Mouse (Mus musculus): ENCODE data around the gene Tlr8. TPM values are rescaled to one million over a fixed set of nuclear protein-coding genes. Genes with fewer than 3 reads are reported as not detected.

The Tlr8 gene
- polyA plus RNA-seq, 1 experiment = not detected

DNA sequence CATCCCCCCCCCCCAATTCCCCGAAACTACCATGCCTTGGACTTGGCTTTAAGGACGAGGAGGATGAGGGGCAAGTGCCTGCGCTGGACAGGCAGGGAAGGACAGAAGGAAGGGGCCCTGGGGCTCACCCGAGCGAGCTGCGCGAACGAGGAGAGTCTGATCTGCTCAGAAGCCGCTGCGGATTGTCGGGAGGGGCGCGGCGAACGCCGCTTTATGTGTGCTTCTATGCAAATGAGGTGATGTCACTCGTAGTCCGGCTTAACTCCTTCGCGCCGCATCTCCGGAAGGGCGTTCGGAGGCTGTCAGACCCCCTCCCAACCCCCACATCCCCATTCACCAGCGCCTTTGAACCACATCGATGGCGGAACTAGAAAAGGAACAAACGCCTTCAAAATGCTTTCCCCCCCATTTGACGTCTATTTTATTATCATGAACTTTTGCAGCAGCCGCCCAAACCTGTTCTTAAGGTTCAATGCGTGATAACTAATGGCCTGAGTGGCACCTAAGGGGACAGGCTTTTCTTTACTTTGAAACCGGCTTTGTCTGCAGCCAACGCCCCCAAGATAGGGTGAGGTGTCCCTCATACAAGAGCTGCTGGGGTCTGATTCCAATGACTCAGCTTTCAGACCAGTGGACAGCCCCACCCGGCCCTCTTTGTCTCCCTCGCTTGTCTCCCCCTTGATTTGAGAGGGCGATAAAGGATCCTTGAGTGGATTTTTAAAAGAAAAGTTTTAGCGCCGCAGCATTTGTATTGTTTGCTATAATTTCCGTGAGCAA is 55.0 kb downstream of the Tlr8 start, which contains the start of gene Tmsb4x:
TSS of gene Tmsb4x (minus strand) at position 338 of the 777 bp plus-strand sequence.
- no peak for TF ChIP-seq CTCF (IDR thresholded peaks at IDR 0.05; ENCODE audit: insufficient read depth, low read depth, low read length)
- TF ChIP-seq POLR2A (IDR thresholded peaks at IDR 0.05; ENCODE audit: insufficient read depth, low read depth, low read length) = peak; percentile 95
- 23% methylated on average over 39 of the region's 39 CpGs for WGBS
- H3K27ac ChIP-seq (ENCODE audit: insufficient read depth, low read depth, low read length) = peak within 1 kb of the TSS; percentile 97
- peaks cover 5% of the 10 kb centered on the region; the same call in 1 of the 2 replicates for H3K4me1 ChIP-seq (ENCODE audit: control insufficient read depth, insufficient read depth, low read length)
- H3K4me3 ChIP-seq (ENCODE audit: insufficient read depth, low read depth, low read length) = peak within 1 kb of the TSS; percentile 87

DNA sequence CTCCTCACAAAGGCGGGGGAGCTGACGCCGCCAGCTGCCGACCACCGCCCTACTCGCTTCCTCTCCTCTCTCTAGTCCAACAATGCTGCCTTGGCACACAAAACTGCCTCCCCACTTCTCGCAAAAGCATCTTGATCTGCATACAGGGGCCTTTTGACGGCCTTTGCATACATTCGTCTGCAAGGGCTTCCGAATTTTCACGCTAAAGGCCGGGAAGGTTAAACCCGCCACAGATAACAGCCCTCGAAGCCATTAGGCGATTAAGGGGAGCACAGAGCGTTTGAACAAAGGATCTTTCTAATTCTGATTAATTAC is 55.7 kb downstream of the Tlr8 start:
- H3K27ac ChIP-seq (ENCODE audit: insufficient read depth, low read depth, low read length) = peak overlapping the region; percentile 97
- TF ChIP-seq CTCF (IDR thresholded peaks at IDR 0.05; ENCODE audit: insufficient read depth, low read depth, low read length) (no peak), POLR2A (IDR thresholded peaks at IDR 0.05; ENCODE audit: insufficient read depth, low read depth, low read length) (no peak)
- peaks cover 5% of the 10 kb centered on the region; the same call in 1 of the 2 replicates for H3K4me1 ChIP-seq (ENCODE audit: control insufficient read depth, insufficient read depth, low read length)
- H3K4me3 ChIP-seq (ENCODE audit: insufficient read depth, low read depth, low read length) = peak overlapping the region; percentile 87
- WGBS = 13% methylated on average over 16 of the region's 16 CpGs

DNA sequence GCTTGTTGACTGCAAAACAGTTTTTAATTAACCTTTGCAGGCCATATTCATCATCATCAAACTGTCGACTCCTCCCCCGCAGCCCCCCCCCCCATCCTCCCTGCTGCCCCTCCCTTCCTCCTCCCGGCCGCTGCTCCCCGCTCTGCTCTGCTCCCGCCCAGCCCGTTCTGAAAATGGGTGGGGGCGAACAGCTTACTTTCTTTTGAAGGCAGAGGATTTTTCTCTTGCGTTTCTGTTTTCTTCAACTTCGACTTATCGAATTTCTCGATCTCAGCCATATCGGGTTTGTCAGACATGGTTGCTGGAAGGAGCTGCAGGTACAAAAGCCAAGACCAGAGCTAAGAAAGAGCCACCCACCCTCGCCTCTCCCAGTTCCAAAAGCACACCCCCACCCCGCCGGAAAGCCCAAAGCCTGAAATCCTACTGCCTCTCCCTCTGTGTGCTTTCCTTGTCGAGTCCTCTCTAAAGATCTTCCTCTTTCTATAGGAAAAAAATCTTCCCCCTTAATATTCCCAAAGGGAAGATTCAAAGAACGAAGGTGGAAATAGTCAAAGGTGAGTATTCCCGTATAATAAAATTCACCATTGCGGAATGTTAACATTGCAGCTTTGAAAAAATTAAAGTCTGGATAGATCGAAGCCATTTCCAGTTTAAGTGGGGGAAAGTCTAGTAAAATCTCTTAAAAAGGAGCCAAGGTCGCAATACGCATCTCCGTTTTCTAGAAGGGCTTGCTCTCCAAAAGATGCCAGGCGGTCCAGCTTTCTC is 56.2 kb downstream of the Tlr8 start:
- 22% methylated on average over 25 of the region's 25 CpGs for WGBS
- TF ChIP-seq POLR2A (IDR thresholded peaks at IDR 0.05; ENCODE audit: insufficient read depth, low read depth, low read length) (no peak), CTCF (IDR thresholded peaks at IDR 0.05; ENCODE audit: insufficient read depth, low read depth, low read length) (no peak)
- Histone ChIP-seq H3K4me3 (ENCODE audit: insufficient read depth, low read depth, low read length) (peak overlapping the region; percentile 87), H3K4me1 (ENCODE audit: control insufficient read depth, insufficient read depth, low read length) (peaks cover 5% of the 10 kb centered on the region; the same call in 1 of the 2 replicates), H3K27ac (ENCODE audit: insufficient read depth, low read depth, low read length) (peak overlapping the region; percentile 97)

DNA sequence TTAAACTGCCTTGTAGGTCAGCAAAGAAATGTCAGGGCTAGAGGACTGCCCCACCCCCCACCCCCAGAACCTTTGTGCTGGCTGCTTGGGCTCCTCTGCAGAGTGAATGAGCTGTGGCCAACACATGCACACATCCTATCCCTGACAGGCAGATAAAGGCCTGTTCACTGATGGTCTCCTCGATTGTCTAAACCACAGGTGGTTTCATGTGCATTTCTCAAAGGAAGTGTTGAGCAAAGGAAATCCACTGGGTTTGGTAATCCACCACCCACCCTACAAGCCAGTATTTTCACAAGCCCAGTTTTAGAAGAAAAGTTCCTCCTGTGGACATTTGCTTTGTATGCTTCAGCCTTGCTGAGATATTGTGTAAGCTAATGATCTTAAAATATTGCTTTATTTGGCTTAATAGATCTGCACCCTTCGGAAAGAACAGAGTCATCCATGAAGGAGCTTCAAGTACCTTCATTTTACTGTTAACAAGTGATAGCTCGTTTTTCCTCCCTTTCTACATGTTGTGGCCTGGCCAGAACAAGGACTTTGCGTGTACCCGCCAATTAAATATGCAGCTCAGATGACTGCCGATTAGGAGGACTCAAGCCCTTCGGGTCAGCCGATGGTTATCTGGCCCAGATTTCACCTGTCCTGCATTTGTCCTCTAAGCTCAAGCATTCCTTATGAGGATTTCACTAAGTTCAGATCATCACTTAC is 58.2 kb downstream of the Tlr8 start:
- Histone ChIP-seq H3K4me1 (ENCODE audit: control insufficient read depth, insufficient read depth, low read length) (no peaks in the 10 kb centered on the region), H3K4me3 (ENCODE audit: insufficient read depth, low read depth, low read length) (no peak overlapping the region), H3K27ac (ENCODE audit: insufficient read depth, low read depth, low read length) (no peak overlapping the region)
- 41% methylated on average over 8 of the region's 8 CpGs for WGBS
- TF ChIP-seq POLR2A (IDR thresholded peaks at IDR 0.05; ENCODE audit: insufficient read depth, low read depth, low read length) = no peak

DNA sequence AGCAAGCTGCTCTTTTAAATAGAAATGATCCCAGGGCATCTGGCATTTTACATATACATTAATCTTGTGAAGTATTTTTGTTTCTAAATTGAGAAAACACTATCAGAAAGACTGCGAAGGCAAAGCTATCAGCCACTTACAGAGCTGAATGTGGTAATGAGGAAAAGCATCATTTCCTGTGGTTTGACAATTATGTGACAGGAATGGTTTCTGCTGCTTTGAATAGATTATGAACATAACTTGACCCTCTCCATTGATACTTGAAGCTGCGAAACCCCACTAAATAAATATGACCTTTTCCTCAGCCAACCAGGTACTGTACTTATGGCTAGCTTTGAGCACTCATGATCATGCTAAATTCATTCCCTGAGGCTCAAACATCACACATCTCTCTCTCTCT is 62.8 kb downstream of the Tlr8 start:
- 79% methylated on average over 2 of the region's 2 CpGs for WGBS
- TF ChIP-seq POLR2A (IDR thresholded peaks at IDR 0.05; ENCODE audit: insufficient read depth, low read depth, low read length) (no peak), CTCF (IDR thresholded peaks at IDR 0.05; ENCODE audit: insufficient read depth, low read depth, low read length) (no peak)
- Histone ChIP-seq H3K4me3 (ENCODE audit: insufficient read depth, low read depth, low read length) (no peak overlapping the region), H3K4me1 (ENCODE audit: control insufficient read depth, insufficient read depth, low read length) (no peaks in the 10 kb centered on the region), H3K27ac (ENCODE audit: insufficient read depth, low read depth, low read length) (no peak overlapping the region)

DNA sequence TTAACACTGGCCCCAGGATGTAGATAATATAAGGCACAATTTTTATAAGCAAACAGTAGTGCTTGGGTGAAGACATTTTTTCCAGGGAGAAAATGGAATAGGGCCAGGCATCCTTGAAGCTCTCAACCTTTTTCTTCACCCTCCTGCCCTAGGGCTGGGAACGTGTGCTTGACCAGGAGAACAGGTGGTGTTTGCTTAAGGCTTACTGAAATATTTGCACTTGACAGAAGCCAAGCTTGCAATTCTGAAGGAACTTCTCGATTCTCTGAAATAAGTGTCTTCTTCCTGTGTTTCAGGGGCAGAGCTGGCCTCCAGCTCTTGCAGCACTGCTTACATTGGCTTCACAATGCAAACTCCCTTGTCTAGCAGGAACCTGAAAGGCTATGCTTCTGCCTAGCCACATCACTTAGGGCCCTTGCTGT is 68.9 kb downstream of the Tlr8 start:
- Histone ChIP-seq H3K4me1 (ENCODE audit: control insufficient read depth, insufficient read depth, low read length) (no peaks in the 10 kb centered on the region), H3K27ac (ENCODE audit: insufficient read depth, low read depth, low read length) (no peak overlapping the region), H3K4me3 (ENCODE audit: insufficient read depth, low read depth, low read length) (no peak overlapping the region)
- 76% methylated on average over 2 of the region's 2 CpGs for WGBS
- TF ChIP-seq CTCF (IDR thresholded peaks at IDR 0.05; ENCODE audit: insufficient read depth, low read depth, low read length) = no peak

Other genes with a start within 250 kb of the Tlr8 start
- 1,274 and 4,546 TPM in 2 replicates for gene Tmsb4x, start 55.0 kb downstream of the Tlr8 start, polyA plus RNA-seq (2012; ENCODE audit: insufficient read depth, insufficient read length, low replicate concordance, missing spikeins)
- not detected in 2 replicates for gene Tlr7, start 66.2 kb upstream of the Tlr8 start, polyA plus RNA-seq (2012; ENCODE audit: insufficient read depth, insufficient read length, low replicate concordance, missing spikeins)
- gene Prps2, start 118.4 kb upstream of the Tlr8 start, polyA plus RNA-seq (2012; ENCODE audit: insufficient read depth, insufficient read length, low replicate concordance, missing spikeins) = not detected in 2 replicates